Mouse (Mus musculus) cerebellum, adult 2 months (tissue): ENCODE measurements at regions not wholly inside any gene's neighbourhood (a gene's known extent, or its start where the extent isn't known, plus 50 kb on each side); places are given as distances from the start of the nearest gene placed in this dataset.

Experiments used
- DNase-seq, 2 experiments: peaks; one replicate each; pipeline ENCODE4 v3.0.0; 2021
- H3K27ac ChIP-seq: fragments of 200-500 bp; 2 replicates; pipeline ENCODE4 v1.5.1; 2012; ENCODE audit warnings: low read length, control low read depth, inconsistent platforms; ENCODE audit not compliant: insufficient read depth
- H3K27me3 ChIP-seq: fragments of 200-500 bp; 2 replicates; pipeline ENCODE4 v1.6.1; 2012; ENCODE audit warnings: inconsistent platforms, mild to moderate bottlenecking, low read length, moderate library complexity; ENCODE audit not compliant: control insufficient read depth, insufficient read depth
- H3K4me1 ChIP-seq: fragments of 200-500 bp; 2 replicates; pipeline ENCODE4 v1.6.1; 2011; ENCODE audit warnings: low read length; ENCODE audit not compliant: control insufficient read depth, insufficient read depth
- H3K4me3 ChIP-seq: fragments of 200-500 bp; replicated peaks from 2 replicates; pipeline ENCODE3; 2011; ENCODE audit warnings: mild to moderate bottlenecking, low read depth, low read length, control low read depth; ENCODE audit not compliant: insufficient read depth
- CTCF ChIP-seq: fragments of 200-500 bp; IDR thresholded peaks from 2 replicates; pipeline ENCODE4 v1.5.1; 2011; ENCODE audit warnings: low read depth, mild to moderate bottlenecking, control low read depth, low read length, moderate library complexity, borderline replicate concordance; ENCODE audit not compliant: insufficient read depth
- POLR2A ChIP-seq: fragments of 200-500 bp; IDR thresholded peaks from 2 replicates; pipeline ENCODE4 v1.6.1; 2011; ENCODE audit warnings: low read length, control low read depth, borderline replicate concordance; ENCODE audit not compliant: insufficient read depth
- WGBS: fragments of 180-500 bp; shearing (Covaris S2); methylation state at CpG from one replicate; pipeline ENCODE4 v1.1.7; 2018; 5-methylcytosine and 5-hydroxymethylcytosine counted together

- Histone ChIP-seq H3K4me3 (no peak overlapping the region), H3K4me1 (no peaks in the 10 kb centered on the region; the same call in 1 of the 2 replicates), H3K27me3 (no peaks in the 10 kb centered on the region), H3K27ac (no peak overlapping the region)
- TF ChIP-seq CTCF = no peak
- TF ChIP-seq POLR2A = no peak
- DNase-seq = peak; percentile 30 to 50
- WGBS = 21% methylated on average over 5 of the region's 5 CpGs
Measured at GRCm38 (mm10) chr7:133256831-133257230, 132.7 kb upstream of the Ctbp2 start.

GRCm38 (mm10) chr7:133244601-133245000 is 120.4 kb upstream of the Ctbp2 start:
- TF ChIP-seq CTCF = no peak
- TF ChIP-seq POLR2A = no peak
- DNase-seq = no peak
- WGBS = 27% methylated on average over 11 of the region's 11 CpGs
- Histone ChIP-seq H3K27ac (no peak overlapping the region), H3K4me1 (0 out of 2 replicates have a peak, but pooled peaks cover 3% of the 10 kb centered on the region), H3K4me3 (no peak overlapping the region), H3K27me3 (no peaks in the 10 kb centered on the region)

GRCm38 (mm10) chr7:133234326-133234725 is 110.2 kb upstream of the Ctbp2 start:
- Histone ChIP-seq H3K27me3 (no peaks in the 10 kb centered on the region), H3K4me1 (peaks cover 7% of the 10 kb centered on the region), H3K4me3 (no peak overlapping the region), H3K27ac (no peak overlapping the region)
- TF ChIP-seq POLR2A (no peak), CTCF (no peak)
- WGBS = 82% methylated on average over 5 of the region's 5 CpGs
- no peak for DNase-seq

- H3K27me3 ChIP-seq = no peaks in the 10 kb centered on the region
- H3K4me3 ChIP-seq = no peak overlapping the region
- DNase-seq = no peak
- 94% methylated on average over 10 of the region's 10 CpGs for WGBS
- TF ChIP-seq CTCF (no peak), POLR2A (no peak)
- no peak overlapping the region for H3K27ac ChIP-seq
- H3K4me1 ChIP-seq = peaks cover 7% of the 10 kb centered on the region
Measured at GRCm38 (mm10) chr7:133232889-133233441, 108.8 kb upstream of the Ctbp2 start.

- TF ChIP-seq CTCF (peak; percentile 34; the same call in 1 of the 2 replicates), POLR2A (no peak)
- DNase-seq = peak; percentile 31 to 34
- peaks cover 7% of the 10 kb centered on the region for H3K4me1 ChIP-seq
- H3K27ac ChIP-seq = no peak overlapping the region
- H3K4me3 ChIP-seq = no peak overlapping the region
- H3K27me3 ChIP-seq = no peaks in the 10 kb centered on the region
- WGBS = 25% methylated on average over 3 of the region's 3 CpGs
Measured at GRCm38 (mm10) chr7:133230806-133231205, 106.7 kb upstream of the Ctbp2 start.

- no peak for DNase-seq
- TF ChIP-seq POLR2A = no peak
- H3K27me3 ChIP-seq = no peaks in the 10 kb centered on the region
- 89% methylated on average over 19 of the region's 19 CpGs for WGBS
- H3K27ac ChIP-seq = no peak overlapping the region
- H3K4me1 ChIP-seq = no peaks in the 10 kb centered on the region
- H3K4me3 ChIP-seq = no peak overlapping the region
Measured at GRCm38 (mm10) chr7:133223948-133224652, 99.9 kb upstream of the Ctbp2 start.

GRCm38 (mm10) chr7:133212328-133212727 is 88.2 kb upstream of the Ctbp2 start:
- WGBS = 52% methylated on average over 4 of the region's 4 CpGs
- H3K4me3 ChIP-seq = no peak overlapping the region
- no peak for DNase-seq
- TF ChIP-seq POLR2A = no peak
- TF ChIP-seq CTCF = no peak
- no peaks in the 10 kb centered on the region for H3K4me1 ChIP-seq
- H3K27ac ChIP-seq = no peak overlapping the region
- no peaks in the 10 kb centered on the region for H3K27me3 ChIP-seq

- DNase-seq = peak; percentile 23 to 27
- Histone ChIP-seq H3K27ac (no peak overlapping the region), H3K4me1 (no peaks in the 10 kb centered on the region; the same call in 1 of the 2 replicates), H3K4me3 (no peak overlapping the region), H3K27me3 (no peaks in the 10 kb centered on the region)
- WGBS = 31% methylated on average over 7 of the region's 7 CpGs
- TF ChIP-seq POLR2A = no peak
- no peak for TF ChIP-seq CTCF
Measured at GRCm38 (mm10) chr7:133205704-133206103, 81.5 kb upstream of the Ctbp2 start.
